Mouse (Mus musculus): Measurements from ENCODE around the gene Fam160a1.

Gene Fam160a1

DNA sequence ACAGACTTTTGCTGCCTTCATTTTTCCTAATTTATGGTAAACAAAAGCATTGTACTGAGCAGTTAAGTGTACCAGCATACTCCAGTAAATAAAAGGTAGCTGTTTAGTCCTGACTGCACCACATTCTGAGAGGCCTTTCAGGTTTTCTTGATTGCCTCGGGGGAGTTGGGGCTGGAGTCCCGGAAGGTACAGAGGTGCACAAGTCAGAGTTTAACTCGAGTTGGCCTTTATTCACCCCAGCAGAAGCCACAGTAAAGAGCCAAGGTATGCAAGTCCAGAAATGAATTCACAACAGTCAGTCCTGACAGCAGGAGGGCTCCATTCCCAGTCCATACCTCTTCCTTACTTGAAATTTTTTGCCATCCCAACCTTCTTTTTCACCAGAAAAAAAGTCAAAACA, 78.5 kb downstream of the Fam160a1 start:
- no peak for DNase-seq

DNA sequence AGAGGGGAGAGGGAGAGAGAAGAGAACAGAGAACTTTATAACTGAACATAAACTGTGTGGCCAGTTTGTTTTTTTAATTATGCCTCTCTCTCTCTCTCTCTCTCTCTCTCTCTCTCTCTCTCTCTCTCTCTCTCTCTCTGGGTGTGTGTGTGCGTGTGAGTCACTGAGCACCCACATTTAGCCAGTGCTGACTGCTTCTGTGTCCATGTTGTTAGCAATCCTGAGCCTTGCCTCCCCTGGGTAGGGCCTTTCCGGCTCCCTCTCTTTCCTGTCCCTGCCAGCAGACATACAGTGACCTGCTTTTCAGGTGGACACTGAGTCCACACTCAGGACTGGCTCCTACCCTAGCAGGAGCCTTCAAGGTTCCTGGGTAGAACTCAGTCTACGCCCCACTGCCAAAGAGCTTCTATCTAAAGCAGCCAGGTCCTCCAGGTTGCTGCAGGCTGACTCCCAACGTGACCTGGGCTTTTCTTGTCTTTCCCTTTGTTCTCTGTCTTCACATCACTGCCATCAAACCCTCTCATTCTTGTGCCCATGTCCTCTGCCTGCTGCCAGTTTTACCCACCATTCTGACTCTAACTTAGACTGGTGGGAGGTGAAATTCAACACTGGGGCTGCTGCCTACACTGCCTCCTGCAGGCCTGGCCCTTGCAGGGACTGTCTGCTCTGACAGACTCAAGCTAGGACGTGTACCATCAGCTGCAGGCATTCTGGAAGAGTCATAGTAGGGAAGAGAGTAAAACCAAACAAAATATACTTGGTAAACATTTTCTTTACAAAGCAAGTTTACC, 83.0 kb downstream of the Fam160a1 start:
- no peak for DNase-seq

DNA sequence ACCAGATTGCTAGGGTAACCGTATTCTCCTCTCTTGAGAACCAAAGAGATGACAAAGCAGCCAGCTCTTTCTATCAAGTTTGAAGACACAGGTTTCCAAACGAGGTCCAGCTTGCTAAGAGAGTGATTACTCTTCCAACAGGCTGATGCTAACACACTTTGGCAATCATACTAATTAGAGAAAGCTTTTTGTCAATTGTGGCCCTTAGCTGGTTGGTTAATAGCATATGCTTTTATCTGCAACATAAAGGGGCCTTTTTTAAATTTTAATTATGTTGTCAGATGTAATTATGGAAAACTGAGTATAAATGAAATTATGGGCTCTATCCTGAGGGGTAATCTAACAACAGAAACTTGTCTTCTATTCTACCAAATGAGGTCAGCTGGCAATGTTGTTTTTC, 89.9 kb downstream of the Fam160a1 start:
- no peak for DNase-seq

DNA sequence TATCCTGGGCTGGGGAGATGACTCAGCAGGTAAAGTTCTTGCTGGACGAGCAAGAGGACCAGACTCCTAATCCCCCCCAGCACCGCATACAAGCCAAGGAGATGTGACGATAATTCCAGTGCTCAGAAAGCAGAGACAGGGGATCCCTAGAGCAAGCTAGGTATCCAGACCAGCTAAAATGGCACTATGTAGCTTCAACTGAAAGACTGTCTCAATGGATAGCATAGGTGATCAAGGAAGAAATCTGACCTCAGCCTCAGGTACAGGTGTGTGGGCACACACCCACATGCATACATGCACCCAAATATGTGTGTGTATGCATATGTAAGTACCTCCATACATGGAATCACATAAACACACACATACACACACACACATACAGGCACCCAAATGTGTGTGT, 91.1 kb downstream of the Fam160a1 start:
- no peak for DNase-seq

DNA sequence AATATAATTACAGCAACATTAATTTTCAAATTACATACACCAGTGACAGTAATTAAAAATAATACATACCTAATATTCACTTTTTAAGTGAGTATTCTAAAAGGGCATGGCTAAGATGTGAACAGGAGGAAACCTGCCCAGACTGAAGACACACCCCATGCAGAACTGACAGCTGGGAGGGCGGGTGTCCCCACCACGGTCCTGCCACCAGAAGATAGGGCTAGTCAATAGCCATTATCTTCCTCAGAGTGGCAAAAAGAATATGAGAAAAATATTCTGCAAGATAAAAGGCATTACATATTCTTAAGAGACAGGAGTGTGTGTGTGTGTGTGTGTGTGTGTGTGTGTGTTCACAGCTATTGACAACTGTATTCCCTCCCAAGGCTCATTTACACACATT, 92.0 kb downstream of the Fam160a1 start:
- no peak for DNase-seq

DNA sequence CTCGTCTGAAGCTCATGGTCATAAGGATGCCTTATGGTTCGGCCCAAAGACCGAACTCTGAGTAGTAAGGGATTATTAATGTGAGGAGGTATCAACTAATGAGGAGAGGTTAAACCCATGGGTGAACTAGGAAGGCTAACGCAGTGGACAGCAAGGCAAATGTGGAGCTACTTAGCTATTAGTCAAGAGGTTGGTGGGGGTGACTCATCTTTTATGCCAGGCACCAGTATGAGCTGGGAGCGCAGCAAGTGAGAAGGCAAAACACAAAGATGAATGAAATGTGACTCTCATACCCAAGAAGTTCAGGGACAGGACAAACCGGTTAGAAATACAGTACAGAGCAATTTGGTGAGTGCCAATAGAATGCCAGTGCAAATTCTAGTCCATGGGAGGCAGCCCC, 94.5 kb downstream of the Fam160a1 start:
- DNase-seq, result no peak

DNA sequence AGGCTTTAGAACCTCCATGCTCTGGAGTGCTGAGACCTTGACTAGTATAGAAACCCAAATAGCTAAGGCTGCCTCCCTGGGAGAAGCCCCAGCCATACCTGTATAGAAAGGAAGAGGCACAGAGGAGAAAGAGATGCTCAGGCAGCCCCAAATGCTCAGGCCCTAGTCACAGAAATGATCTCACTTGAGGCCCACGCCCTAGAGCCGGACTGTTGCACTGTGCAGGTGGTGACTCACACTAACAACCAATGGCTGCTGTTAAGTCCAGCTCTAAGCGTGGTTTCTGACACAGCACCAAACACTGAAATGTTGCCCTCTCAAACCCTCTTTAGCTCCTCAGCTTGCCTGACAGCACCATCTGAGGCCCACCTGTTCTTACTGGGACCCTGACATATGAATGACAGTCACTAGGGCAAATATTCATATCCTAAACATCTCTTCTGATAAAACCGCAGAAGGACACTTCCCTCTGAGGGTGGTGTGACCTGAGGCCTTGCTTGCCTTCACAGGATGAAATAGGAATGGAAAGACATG, 101.3 kb downstream of the Fam160a1 start:
- DNase-seq, result no peak

DNA sequence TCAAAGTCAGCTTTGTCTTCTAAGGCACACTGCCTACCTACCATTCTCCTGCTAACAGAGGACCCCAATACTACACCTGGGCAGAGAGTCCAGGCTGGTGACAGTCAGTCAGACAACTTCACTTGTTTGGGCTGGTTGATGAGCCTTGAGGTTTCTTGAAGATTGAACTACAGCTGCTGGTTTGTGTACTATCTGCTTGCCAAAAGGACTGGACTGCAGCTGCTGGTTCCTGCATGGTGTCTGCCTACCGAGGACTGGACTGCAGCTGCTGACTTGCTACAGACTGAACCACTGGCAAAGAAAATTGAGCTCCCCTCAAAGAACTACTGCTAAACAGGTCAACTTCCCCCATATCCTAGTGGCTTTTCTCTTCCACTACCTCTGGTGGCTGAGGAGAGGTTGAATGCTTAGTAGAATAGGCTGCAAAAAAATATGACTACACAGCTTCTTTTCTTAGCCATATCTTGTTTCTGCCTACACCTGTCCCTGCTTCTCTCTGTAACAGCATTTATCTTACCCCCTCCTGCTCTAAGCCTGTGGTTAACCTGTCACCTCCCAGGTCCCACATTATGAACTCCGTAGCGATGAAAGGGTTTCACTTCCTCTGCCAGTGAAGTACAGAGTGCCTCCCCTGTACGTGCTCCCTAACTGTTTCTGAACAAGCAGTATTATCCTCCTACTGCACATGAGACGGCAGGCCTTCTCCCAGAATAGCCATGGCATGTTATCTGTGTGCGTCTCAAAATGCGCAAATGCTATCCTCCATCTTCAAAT, 103.0 kb downstream of the Fam160a1 start:
- no peak for DNase-seq

DNA sequence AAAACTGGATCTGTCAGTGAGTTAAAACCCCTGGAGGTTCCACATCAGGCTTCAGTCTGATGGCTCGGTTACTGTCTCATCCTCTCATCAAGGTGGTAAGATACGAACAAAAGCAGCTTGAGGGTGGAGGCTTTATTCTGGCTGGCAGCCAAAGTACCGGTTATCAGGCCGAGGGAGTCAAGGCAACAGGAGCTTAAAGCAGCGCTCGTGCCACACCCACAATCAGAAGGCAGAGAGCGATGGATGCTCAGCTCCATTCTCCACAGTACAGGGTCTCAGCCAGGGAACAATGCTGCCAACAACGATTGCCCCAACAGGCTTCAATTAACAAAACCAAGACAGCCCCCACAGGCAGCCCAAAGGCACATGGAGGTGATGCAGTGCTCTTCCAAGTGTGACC, 106.4 kb downstream of the Fam160a1 start:
- DNase-seq, result no peak

DNA sequence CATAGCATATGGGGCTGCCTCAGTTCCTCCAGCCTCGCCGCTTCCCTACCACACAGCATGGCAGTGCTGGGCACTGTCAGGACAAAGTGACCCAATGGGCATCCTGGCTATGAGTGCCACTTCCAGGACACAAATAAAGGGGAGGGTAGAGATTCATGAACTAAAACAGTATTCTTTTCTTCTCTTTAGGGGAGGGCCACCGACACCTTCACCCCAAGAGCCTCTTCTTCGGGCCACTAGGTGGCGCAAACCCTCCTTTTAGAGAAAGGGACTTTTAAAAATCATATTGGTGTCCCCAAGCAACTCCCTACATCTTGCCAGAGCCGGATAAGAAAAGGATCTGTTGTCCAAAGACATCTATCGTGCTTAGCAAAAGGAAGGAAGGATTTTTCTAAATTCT, 109.7 kb downstream of the Fam160a1 start:
- peak; percentile 28 for DNase-seq

DNA sequence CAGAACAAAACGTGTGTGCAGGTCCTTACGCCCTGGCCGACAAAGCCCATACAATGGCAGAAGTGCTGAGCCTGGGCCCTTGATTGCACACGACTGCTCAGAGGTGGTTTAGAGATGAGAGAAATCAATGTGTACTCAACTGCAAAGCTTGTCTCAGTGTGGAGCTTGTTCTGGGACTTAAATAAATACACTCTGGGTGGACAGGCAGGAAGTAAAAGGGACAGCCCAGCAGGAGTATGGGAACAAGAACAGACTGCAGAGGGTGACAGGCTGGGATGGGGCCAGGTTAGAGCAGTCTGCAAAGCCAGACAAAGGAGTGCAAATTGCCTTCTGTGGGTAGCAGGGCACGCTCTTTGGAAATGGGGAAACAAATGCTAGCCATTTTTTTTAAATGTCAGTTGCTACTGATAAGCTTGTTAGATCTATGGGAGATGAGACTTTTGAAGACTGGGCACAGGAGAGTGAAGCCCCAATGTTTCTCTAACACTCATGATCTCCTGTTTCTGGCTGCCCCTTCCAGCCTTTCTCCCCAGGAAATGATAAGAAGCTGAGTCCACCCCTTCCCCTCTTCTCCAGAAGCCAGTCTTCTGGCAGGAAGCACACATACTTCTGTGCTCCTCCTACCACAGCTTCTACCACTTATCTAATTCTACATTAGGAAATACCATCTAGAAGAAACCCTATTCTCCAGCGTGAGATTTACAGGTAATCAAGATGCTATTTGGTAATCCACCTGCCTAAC, 113.8 kb downstream of the Fam160a1 start:
- no peak for DNase-seq

DNA sequence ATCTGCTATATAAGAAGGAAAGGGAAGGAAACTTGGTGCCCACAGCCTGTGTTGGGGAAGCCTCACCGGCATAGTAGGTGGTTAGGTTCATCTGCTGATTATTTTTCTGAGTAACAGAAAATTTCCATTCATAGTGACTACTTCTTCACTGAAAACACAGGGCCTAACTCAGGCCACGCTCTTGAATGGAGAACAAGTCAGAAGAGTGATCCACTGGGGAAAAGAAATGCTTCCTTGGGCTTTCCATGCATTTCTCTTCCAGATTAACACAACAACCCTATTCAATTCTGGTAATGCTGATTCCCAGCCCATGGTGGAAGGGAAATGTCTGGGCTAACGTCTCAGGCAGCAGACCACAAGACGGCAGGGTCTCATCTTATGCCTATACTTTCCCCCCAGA, 118.6 kb downstream of the Fam160a1 start:
- no peak for DNase-seq

DNA sequence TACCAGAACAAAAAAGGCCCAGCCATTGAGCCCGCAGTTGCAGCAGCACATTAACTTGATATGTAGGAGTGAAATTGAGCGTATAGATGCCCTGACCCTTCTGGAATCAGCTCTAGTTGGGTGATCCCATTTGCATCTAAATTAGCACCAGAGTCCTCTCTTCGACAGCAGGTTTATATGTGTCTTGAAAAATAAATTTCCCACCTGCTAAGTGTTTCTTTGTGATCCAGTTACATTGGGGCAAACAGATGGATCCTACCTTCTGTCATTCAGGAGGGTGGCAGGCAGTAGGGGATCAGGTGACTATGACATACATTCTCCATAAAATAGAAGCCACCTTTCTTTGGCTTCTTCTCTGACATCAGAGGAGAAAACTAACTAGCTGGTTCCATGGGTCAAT, 122.0 kb downstream of the Fam160a1 start:
- no peak for DNase-seq

DNA sequence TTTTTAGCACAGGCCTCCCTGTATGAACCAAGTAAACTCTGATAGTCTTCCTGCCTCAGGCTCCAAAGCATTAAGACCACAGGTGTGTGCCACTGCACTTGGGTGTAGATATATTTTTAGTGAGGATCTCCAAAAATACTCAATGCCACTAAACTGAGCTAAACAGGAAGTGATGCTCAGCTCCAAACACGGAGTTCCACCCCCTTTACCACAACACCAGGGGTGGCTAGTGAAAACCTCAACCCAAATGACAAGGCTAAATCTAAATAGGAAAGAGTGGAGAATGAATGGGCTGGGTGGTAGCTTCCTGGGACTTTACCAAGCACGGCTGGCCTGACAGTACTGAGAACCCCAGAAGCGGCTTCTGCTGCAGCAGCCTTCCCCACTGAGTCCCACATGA, 124.1 kb downstream of the Fam160a1 start:
- no peak for DNase-seq

DNA sequence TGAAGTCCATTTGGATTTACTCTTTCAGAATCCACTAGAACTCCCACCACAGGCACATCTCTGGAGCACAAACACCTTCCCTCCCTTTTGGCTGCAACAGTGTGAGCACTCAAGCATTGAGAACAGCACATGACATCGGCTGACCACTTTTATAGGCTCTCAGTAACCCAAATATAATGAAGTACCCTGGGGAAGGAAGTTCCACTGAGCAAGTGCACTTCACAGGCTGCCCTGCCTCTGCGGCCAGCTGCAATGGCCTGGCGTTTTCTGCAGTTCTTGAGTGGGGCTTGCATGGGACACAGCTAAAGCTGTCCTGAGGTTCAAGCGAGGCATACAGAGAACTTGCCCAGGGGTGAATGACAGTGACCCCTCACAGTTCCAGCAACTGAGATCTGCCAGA, 126.0 kb downstream of the Fam160a1 start:
- no peak for DNase-seq

DNA sequence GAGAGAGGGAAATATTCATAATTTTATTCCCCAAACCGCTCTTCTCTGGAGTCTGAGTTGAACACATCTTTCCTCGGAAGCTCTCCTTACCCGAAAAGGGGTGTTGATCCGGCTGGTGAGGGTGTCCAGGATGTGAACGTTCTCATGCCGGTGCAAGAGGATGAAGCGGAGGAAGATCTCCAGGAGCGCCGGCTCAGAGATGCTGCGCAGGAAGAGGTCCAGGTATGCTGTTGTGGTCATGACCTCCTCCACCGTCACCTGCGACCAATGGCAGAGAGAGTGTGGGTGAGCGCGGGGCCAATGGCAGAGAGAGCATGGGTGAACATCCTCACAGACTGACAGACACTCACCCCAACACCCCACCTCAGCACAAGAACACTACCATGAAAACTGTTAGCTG, 128.8 kb downstream of the Fam160a1 start:
- no peak for DNase-seq

DNA sequence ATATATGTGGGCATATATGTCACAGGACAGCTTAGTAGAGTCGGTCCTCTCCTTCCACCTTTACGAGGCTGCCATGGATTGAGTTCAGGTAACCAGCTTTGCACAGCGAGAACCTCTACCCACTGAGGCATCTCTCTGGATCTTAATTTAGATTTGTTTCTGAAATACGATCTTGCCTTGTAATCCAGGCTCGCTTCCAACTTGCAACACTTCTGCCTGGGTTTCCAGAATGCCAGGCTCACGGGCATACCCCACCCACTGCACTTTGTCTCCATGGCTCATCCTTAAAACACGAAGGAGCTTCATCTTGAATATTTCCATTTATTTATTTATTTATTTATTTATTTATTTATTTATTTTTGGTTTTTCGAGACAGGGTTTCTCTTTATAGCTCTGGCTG, 131.8 kb downstream of the Fam160a1 start:
- no peak for DNase-seq

DNA sequence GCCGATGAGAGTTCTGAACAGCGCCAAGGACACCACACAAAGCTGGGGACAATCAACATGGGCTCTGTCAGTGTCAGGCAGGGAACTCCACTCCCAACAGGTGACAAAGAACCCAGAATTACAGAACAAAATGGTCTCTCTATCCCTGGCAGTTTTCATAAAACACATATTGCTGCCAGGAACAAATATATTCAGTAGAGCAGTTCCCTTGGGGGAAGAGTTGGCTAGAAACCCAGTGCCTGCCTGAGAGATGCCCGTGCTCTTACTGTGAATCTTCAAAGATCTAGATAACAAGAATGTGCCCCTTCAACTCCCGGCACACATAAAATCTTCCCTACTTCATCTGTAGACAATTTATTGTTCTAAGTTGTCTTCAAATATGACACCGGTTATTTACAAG, 133.5 kb downstream of the Fam160a1 start:
- peak; percentile 26 for DNase-seq

DNA sequence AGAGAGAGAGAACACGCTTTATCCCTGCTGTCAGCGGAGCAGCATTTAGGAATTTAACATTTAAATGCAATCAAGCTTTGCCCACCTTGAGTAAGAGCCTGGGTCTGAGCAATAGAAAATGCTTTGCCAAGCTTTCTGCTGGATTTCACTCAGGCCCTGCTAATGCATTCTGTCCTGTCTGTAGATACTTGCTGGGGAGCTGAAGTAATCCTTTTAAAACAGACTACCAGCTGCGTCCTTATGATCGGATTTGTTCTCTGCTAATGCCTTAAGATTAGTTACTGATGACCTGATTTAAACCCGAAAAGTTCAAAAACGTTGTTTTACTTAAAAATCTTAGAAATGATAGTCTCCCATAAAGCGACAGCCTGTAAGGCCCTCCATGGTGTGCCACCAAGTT, 136.0 kb downstream of the Fam160a1 start:
- no peak for DNase-seq

DNA sequence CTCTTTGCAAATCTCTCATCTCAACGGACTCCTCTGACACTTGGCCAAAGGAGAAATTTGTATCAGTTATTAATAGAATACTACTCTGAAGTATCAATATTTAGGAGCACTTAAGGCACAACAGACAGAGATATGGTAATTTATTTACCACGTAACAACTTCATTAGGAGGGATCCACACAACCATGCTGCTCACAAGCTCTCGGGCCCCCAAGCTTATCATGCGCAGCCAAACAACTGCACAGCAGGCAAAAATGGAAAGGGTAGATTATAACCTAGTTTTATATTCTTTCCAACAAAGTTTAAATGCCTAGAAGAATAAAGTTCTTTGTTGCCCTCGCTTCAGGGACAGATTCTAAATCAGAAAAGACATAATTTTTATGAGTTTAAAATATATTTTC, 137.1 kb downstream of the Fam160a1 start:
- no peak for DNase-seq

DNA sequence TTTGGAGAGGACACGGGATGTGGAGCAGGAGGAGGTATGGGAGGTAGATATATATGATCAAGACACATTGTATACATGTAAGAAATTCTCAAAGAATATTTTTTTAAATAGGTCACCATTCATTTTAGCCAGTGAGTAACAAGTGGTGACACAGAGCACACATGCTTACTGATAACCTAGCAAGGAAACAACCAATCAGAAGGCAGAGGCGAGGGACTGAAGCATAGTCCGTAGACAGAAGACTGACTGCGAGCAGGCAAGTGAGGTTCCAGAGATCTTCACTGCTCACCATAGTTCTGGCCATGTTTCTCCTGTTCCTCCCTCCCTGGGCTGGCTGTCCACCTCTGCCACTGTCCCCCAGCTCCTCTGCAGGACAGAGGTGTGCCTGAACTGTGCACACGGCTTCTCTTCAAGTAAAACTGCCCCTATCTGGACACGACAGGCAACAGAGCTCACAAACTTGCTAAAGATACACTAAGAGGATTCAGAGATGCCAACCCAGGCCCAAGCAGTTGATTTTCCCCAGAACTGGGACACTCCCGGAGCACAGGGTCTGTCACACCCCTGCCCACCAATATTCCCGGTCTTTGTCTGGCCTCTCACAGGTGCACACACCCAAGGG, 137.7 kb downstream of the Fam160a1 start:
- DNase-seq, result no peak

DNA sequence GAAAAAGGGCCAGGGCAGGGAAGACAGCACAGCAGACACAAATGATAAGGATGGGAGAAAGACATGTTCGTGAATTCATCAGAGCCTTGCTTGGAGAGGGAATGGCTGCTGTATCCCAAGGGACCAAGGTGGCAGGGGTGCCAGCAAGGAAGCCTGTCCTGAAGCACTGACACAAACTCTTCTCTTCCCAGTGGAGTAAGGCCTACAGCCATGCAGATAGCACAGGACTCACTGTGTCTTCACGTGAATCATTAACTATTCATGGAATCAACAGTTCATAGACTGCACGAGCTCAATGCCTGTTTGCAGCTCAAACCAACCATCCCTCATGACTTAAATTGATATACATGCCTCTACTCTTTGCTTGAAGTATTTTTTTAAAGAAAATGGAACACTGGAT, 139.1 kb downstream of the Fam160a1 start:
- DNase-seq, result no peak

DNA sequence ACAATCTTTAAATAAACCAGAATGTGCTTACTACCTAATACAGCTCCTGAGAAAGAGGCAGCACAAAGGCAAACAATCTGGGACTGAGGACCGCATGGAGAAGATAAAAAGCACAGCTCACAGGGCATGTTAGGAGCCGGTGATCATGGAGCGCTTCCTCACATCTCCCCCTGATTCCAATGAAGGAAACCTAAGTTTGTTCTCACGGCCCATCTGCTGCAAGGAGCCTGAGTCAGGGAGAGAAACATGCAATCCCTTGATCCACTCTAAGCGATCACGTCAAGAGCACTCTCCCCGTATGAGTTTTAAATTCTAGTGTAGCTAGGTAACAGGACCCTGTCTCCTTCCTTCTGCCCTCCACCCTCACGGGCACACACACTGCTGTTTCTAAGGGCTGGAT, 140.0 kb downstream of the Fam160a1 start:
- DNase-seq, result no peak
